Mouse (Mus musculus) CH12.LX (cell line): ENCODE measurements around the gene Zfp616. TPM values are rescaled to one million over a fixed set of nuclear protein-coding genes. Genes with fewer than 3 reads are reported as not detected.
A peak's percentile ranks its signal among the peaks of the same experiment; 100 is the strongest.

Experiments used
- DNase-seq: peaks from one replicate; pipeline ENCODE4 v3.0.0-alpha.2; 2013; ENCODE audit errors: extremely low read depth
- H3K27ac ChIP-seq: 2 replicates; pipeline ENCODE4 v1.5.1; 2012; ENCODE audit warnings: low read depth, mild to moderate bottlenecking, control low read depth, moderate library complexity; ENCODE audit not compliant: insufficient read depth
- H3K27me3 ChIP-seq: replicated peaks from 2 replicates; pipeline ENCODE3; 2012; ENCODE audit warnings: inconsistent platforms
- H3K36me3 ChIP-seq, 2 experiments: replicated peaks in 1 of 2; 2 replicates each; pipeline versions ENCODE3 to v1.6.1; 2012; ENCODE audit warnings: inconsistent platforms in 1 of 2, low read length in 1 of 2, mild to moderate bottlenecking in 1 of 2, mixed read lengths in 1 of 2, moderate library complexity in 1 of 2; ENCODE audit not compliant: control insufficient read depth in 1 of 2, insufficient read depth in 1 of 2
- H3K4me1 ChIP-seq, 2 experiments: 2 replicates each; pipeline ENCODE4 v1.6.1; 2012; ENCODE audit warnings: inconsistent platforms in 1 of 2, moderate library complexity in 1 of 2; ENCODE audit not compliant: insufficient read depth in 2 of 2, control insufficient read depth in 1 of 2
- H3K4me2 ChIP-seq: 2 replicates; pipeline ENCODE4 v1.6.1; 2012; ENCODE audit warnings: low read depth, mild to moderate bottlenecking, control low read depth; ENCODE audit not compliant: poor library complexity, insufficient read depth, severe bottlenecking
- H3K4me3 ChIP-seq, 3 experiments: fragments of 150-350 bp in 1 of 3; sonication (generic) in 1 of 3; replicated peaks in 1 of 3; 2 replicates each; pipeline versions ENCODE3 to v1.5.1; 2011 to 2012; ENCODE audit warnings: low read depth in 2 of 3, low read length in 2 of 3, mild to moderate bottlenecking in 2 of 3, moderate library complexity in 2 of 3, control low read depth in 1 of 3, improper control_type of control experiment in 1 of 3, inconsistent platforms in 1 of 3, mixed read lengths in 1 of 3; ENCODE audit not compliant: poor library complexity in 1 of 3
- H3K79me2 ChIP-seq: replicated peaks from 2 replicates; pipeline ENCODE4 v1.6.1; 2012; ENCODE audit warnings: mild to moderate bottlenecking, moderate library complexity; ENCODE audit not compliant: control insufficient read depth, poor library complexity, insufficient read depth, severe bottlenecking; ENCODE audit errors: extremely low read depth
- H3K9ac ChIP-seq: 2 replicates; pipeline ENCODE4 v1.6.1; 2012; ENCODE audit warnings: low read depth, mild to moderate bottlenecking, control low read depth, moderate library complexity; ENCODE audit not compliant: insufficient read depth
- H3K9me3 ChIP-seq: replicated peaks from 2 replicates; pipeline ENCODE3; 2012; ENCODE audit warnings: low read length, inconsistent platforms, mixed read lengths
- BHLHE40 ChIP-seq: IDR thresholded peaks from 2 replicates; pipeline ENCODE4 v1.6.1; 2011; ENCODE audit warnings: mild to moderate bottlenecking, low read depth, low read length, improper control_type of control experiment
- CHD2 ChIP-seq: IDR thresholded peaks from 2 replicates; pipeline ENCODE4 v1.6.1; 2011; ENCODE audit warnings: low read length, improper control_type of control experiment
- E2F4 ChIP-seq: IDR thresholded peaks from 2 replicates; pipeline ENCODE4 v1.6.1; 2011; ENCODE audit warnings: low read depth, low read length, improper control_type of control experiment; ENCODE audit not compliant: insufficient replicate concordance
- ELF1 ChIP-seq: IDR thresholded peaks from 2 replicates; pipeline ENCODE4 v1.6.1; 2014; ENCODE audit warnings: low read depth, mild to moderate bottlenecking, inconsistent platforms, low read length, improper control_type of control experiment
- EP300 ChIP-seq: IDR thresholded peaks from 2 replicates; pipeline ENCODE4 v1.6.1; 2011; ENCODE audit warnings: low read length, improper control_type of control experiment
- ETS1 ChIP-seq: conservative IDR thresholded peaks from 2 replicates; pipeline ENCODE4 v1.6.1; 2012; ENCODE audit warnings: low read depth, mild to moderate bottlenecking, inconsistent platforms, low read length, improper control_type of control experiment, moderate library complexity
- GABPA ChIP-seq: IDR thresholded peaks from 2 replicates; pipeline ENCODE4 v1.6.1; 2012; ENCODE audit warnings: low read depth, low read length, improper control_type of control experiment, inconsistent platforms; ENCODE audit not compliant: insufficient replicate concordance
- IRF4 ChIP-seq: IDR thresholded peaks from 2 replicates; pipeline ENCODE4 v1.6.1; 2014; ENCODE audit warnings: low read depth, mild to moderate bottlenecking, inconsistent platforms, low read length, improper control_type of control experiment
- KAT2A ChIP-seq: IDR thresholded peaks from 2 replicates; pipeline ENCODE4 v1.6.1; 2012; ENCODE audit warnings: low read length, improper control_type of control experiment, inconsistent platforms; ENCODE audit not compliant: insufficient replicate concordance
- MAX ChIP-seq: IDR thresholded peaks from 2 replicates; pipeline ENCODE4 v1.6.1; 2011; ENCODE audit warnings: low read length, improper control_type of control experiment
- MEF2A ChIP-seq: IDR thresholded peaks from 2 replicates; pipeline ENCODE4 v1.6.1; 2014; ENCODE audit warnings: low read depth, mild to moderate bottlenecking, inconsistent platforms, low read length, improper control_type of control experiment, borderline replicate concordance
- MXI1 ChIP-seq: IDR thresholded peaks from 2 replicates; pipeline ENCODE4 v1.6.1; 2011; ENCODE audit warnings: mild to moderate bottlenecking, low read depth, low read length, improper control_type of control experiment
- MYC ChIP-seq: IDR thresholded peaks from 2 replicates; pipeline ENCODE4 v1.6.1; 2011; ENCODE audit warnings: low read depth, mild to moderate bottlenecking, improper control_type of control experiment, low read length
- NRF1 ChIP-seq: IDR thresholded peaks from 2 replicates; pipeline ENCODE4 v1.6.1; 2014; ENCODE audit warnings: low read depth, mild to moderate bottlenecking, inconsistent platforms, low read length, improper control_type of control experiment, moderate library complexity
- PAX5 ChIP-seq: IDR thresholded peaks from 2 replicates; pipeline ENCODE4 v1.6.1; 2012; ENCODE audit warnings: low read length, inconsistent platforms, mixed read lengths
- POLR2AphosphoS2 ChIP-seq: IDR thresholded peaks from 2 replicates; pipeline ENCODE4 v1.6.1; 2011; ENCODE audit warnings: low read depth, low read length, improper control_type of control experiment
- RAD21 ChIP-seq: IDR thresholded peaks from 2 replicates; pipeline ENCODE4 v1.6.1; 2011; ENCODE audit warnings: low read depth, mild to moderate bottlenecking, low read length, improper control_type of control experiment, moderate library complexity
- RCOR1 ChIP-seq: conservative IDR thresholded peaks from 2 replicates; pipeline ENCODE4 v1.6.1; 2012; ENCODE audit warnings: low read depth, mild to moderate bottlenecking, inconsistent platforms, low read length, improper control_type of control experiment
- TBP ChIP-seq: conservative IDR thresholded peaks from 2 replicates; pipeline ENCODE4 v1.6.1; 2011; ENCODE audit warnings: low read depth, low read length, improper control_type of control experiment
- USF2 ChIP-seq: conservative IDR thresholded peaks from 2 replicates; pipeline ENCODE4 v1.6.1; 2011; ENCODE audit warnings: low read depth, low read length, improper control_type of control experiment
- ZC3H11A ChIP-seq: IDR thresholded peaks from 2 replicates; pipeline ENCODE4 v1.6.1; 2012; ENCODE audit warnings: low read depth, mild to moderate bottlenecking, inconsistent platforms, low read length, improper control_type of control experiment
- ZKSCAN1 ChIP-seq: IDR thresholded peaks from 2 replicates; pipeline ENCODE4 v1.6.1; 2012; ENCODE audit warnings: low read depth, inconsistent platforms, low read length, improper control_type of control experiment, borderline replicate concordance
- ZMIZ1 ChIP-seq: IDR thresholded peaks from 2 replicates; pipeline ENCODE4 v1.6.1; 2012; ENCODE audit warnings: low read depth, mild to moderate bottlenecking, inconsistent platforms, low read length, improper control_type of control experiment
- ZNF384 ChIP-seq: IDR thresholded peaks from 2 replicates; pipeline ENCODE4 v1.6.1; 2012; ENCODE audit warnings: low read depth, low read length, improper control_type of control experiment, inconsistent platforms
- dilution Hi-C: fragments of 300-500 bp; cut with MboI; formaldehyde crosslinking; loops from 2 replicates; pipeline ENCODE4 v1.14.3; 2020; ENCODE audit warnings: low sequenced_read_pairs; ENCODE audit not compliant: extremely low pct_unique_long_range_greater_than_20kb, extremely low pct_ligation_motif_present
- in situ Hi-C: fragments of 300-500 bp; cut with MboI; formaldehyde crosslinking; loops from 3 replicates; pipeline ENCODE4 v1.14.3; 2019; ENCODE audit warnings: low sequenced_read_pairs, low pct_ligation_motif_present, low pct_unique_long_range_greater_than_20kb, mixed read lengths
- polyA plus RNA-seq: library from polyadenylated mRNA; unstranded; fragments of >175 nt; gene quantifications from 2 replicates; pipeline ENCODE4 v1.2.1, GENCODE M21; 2012; ENCODE audit warnings: low read depth; ENCODE audit not compliant: insufficient read length
- total RNA-seq, 2 experiments: library from RNA; depleted of rRNA; stranded (reverse); fragments of 300-350 nt in 1 of 2; fragments of >200 nt in 1 of 2; gene quantifications; 2 replicates each; pipeline ENCODE4 v1.2.3; 2012 to 2014

The Zfp616 gene
- total and polyA plus RNA-seq, 3 experiments = not detected

DNA sequence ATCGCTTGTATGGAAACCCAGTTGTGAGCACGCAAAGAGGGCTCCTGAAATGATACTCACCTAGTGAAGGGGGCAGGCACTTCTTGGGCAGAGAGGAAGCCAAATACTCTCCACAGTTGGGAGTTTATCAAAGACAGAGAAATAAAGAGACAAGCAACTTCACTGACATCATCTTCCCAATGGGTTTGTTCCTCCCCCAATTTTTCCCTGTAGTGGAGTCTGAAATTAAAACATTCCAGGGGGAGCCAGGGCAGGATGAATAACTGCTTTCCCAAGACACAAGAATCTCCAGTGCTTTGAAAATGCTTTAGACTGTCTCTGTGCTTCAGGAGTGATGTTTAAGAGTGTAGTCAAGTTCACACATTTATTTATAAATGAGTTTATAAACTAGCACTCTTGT lies 13.3 kb upstream of the Zfp616 start, which contains the start of the genes Olfr139 and Olfr399:
Olfr139 (minus strand) TSS at position 101 of the 400 bp plus-strand sequence.
Olfr399 (minus strand) TSS at position 165 of the 400 bp plus-strand sequence.
- no peak for TF ChIP-seq USF2
- H3K79me2 ChIP-seq = no peaks in the 10 kb centered on the region
- H3K27me3 ChIP-seq = peaks cover 75% of the 10 kb centered on the region
- H3K36me3 ChIP-seq = no peaks in the 10 kb centered on the region
- H3K9me3 ChIP-seq = no peaks in the 10 kb centered on the region
- in situ Hi-C loops = loop anchor here (10.0 kb wide), 1 partner anchor 318 kb away; no protein-coding TSS in a partner anchor
- H3K27ac ChIP-seq = no peak within 1 kb of the TSS
- H3K4me2 ChIP-seq = no peak within 1 kb of the TSS
- H3K4me3 ChIP-seq = no peak within 1 kb of the TSS
- H3K9ac ChIP-seq = no peak within 1 kb of the TSS
- no peaks in the 10 kb centered on the region for H3K4me1 ChIP-seq
- no peak for DNase-seq
- dilution Hi-C loops = no loop called here

- Histone ChIP-seq H3K4me1 (peaks cover 10 to 17% of the 10 kb centered on the region in 2 experiments), H3K36me3 (no peaks in the 10 kb centered on the region), H3K79me2 (no peaks in the 10 kb centered on the region), H3K9ac (no peak overlapping the region), H3K4me2 (no peak overlapping the region), H3K4me3 (no peak overlapping the region), H3K27ac (no peak overlapping the region), H3K9me3 (no peaks in the 10 kb centered on the region), H3K27me3 (peaks cover 11% of the 10 kb centered on the region)
- TF ChIP-seq ZMIZ1 = no peak
- TF ChIP-seq MAX = peak; percentile 72
- no peak for TF ChIP-seq PAX5
- 0 out of 2 replicates have a peak, but pooled peaks have one; percentile 12 for TF ChIP-seq ETS1
- peak; percentile 68 for TF ChIP-seq ELF1
- peak; percentile 68 for TF ChIP-seq EP300
- 0 out of 2 replicates have a peak, but pooled peaks have one; percentile 28 for TF ChIP-seq BHLHE40
- 0 out of 2 replicates have a peak, but pooled peaks have one; percentile 10 for TF ChIP-seq IRF4
- peak; percentile 38; the same call in 1 of the 2 replicates for TF ChIP-seq MXI1
- no peak for TF ChIP-seq ZKSCAN1
- no peak for TF ChIP-seq CHD2
- 0 out of 2 replicates have a peak, but pooled peaks have one; percentile 10 for TF ChIP-seq TBP
- 0 out of 2 replicates have a peak, but pooled peaks have one; percentile 32 for TF ChIP-seq RCOR1
- dilution Hi-C loops = no loop called here
- peak; percentile 78 for DNase-seq
- in situ Hi-C loops = no loop called here
These were observed 31.0 kb downstream of the Zfp616 start for GRCm38 (mm10) chr11:74100724-74101123.

DNA sequence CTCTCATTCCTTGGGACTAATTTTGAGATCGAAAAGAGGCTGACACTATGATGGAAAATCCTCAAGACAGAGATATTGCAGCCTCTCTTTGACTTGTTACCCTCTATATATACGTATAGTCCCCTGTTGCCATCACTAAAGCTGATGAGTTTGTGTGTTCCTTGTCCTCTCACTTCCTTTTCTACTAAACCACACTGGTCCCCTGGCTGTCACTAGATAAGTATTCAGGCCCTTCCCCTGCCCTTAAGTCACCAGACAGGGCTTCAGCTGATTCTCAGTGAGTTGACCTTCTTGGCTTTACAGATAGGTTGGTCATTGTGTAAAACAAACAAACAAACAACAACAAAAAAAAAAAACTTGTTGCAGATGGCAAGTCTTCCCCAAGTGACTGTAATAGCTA lies 31.8 kb downstream of the Zfp616 start:
- Histone ChIP-seq H3K4me2 (no peak overlapping the region), H3K79me2 (no peaks in the 10 kb centered on the region), H3K9ac (no peak overlapping the region), H3K36me3 (no peaks in the 10 kb centered on the region), H3K27me3 (peaks cover 11% of the 10 kb centered on the region), H3K4me3 (no peak overlapping the region), H3K27ac (no peak overlapping the region), H3K4me1 (peaks cover 10 to 17% of the 10 kb centered on the region in 2 experiments), H3K9me3 (no peaks in the 10 kb centered on the region)
- dilution Hi-C loops = no loop called here
- peak; percentile 69 for DNase-seq
- in situ Hi-C loops = no loop called here
- TF ChIP-seq ELF1 = 0 out of 2 replicates have a peak, but pooled peaks have one; percentile 23
- peak; percentile 31; the same call in 1 of the 2 replicates for TF ChIP-seq CHD2
- no peak for TF ChIP-seq MEF2A
- TF ChIP-seq KAT2A = no peak
- no peak; the same call in 1 of the 2 replicates for TF ChIP-seq RCOR1
- no peak for TF ChIP-seq POLR2AphosphoS2
- no peak for TF ChIP-seq GABPA
- no peak for TF ChIP-seq USF2
- no peak for TF ChIP-seq NRF1
- no peak for TF ChIP-seq MAX
- no peak for TF ChIP-seq E2F4
- TF ChIP-seq PAX5 = no peak
- no peak for TF ChIP-seq ZC3H11A
- TF ChIP-seq IRF4 = peak; percentile 82
- TF ChIP-seq TBP = no peak
- TF ChIP-seq MYC = no peak
- peak; percentile 84 for TF ChIP-seq EP300
- TF ChIP-seq RAD21 = no peak; the same call in 1 of the 2 replicates
- no peak for TF ChIP-seq ZNF384
- TF ChIP-seq ZKSCAN1 = no peak
